Mouse (Mus musculus): ENCODE data around the gene Jag2. TPM values are rescaled to one million over a fixed set of nuclear protein-coding genes. Genes with fewer than 3 reads are reported as not detected.

Gene Jag2
- total and polyA plus RNA-seq, 3 experiments: 25.4 to 35.5 (median 27.4) TPM

- no peak for TF ChIP-seq EP300 (IDR thresholded peaks at IDR 0.05; ENCODE audit: insufficient read depth, low read depth, low read length)
- 52% methylated on average over 12 of the region's 12 CpGs for WGBS
- peak overlapping the region; percentile 85 for H3K27ac ChIP-seq
Measured at GRCm38 (mm10) chr12:112898351-112898750, 31.2 kb downstream of the Jag2 start.

GRCm38 (mm10) chr12:112897522-112898212 lies 31.9 kb downstream of the Jag2 start:
- Histone ChIP-seq H3K4me3 (peak overlapping the region; percentile 22; the same call in 1 of the 2 replicates), H3K9ac (ENCODE audit: low read depth, low read length) (no peak overlapping the region), H3K27me3 (ENCODE audit: control insufficient read depth, insufficient read depth, low read length) (no peaks in the 10 kb centered on the region), H3K27ac (peak overlapping the region; percentile 85), H3K79me2 (replicated peaks; ENCODE audit: control insufficient read depth, insufficient read depth, low read length) (no peaks in the 10 kb centered on the region), H3K36me3 (ENCODE audit: control insufficient read depth, insufficient read depth, low read length) (no peaks in the 10 kb centered on the region), H3K4me1 (ENCODE audit: control insufficient read depth, insufficient read depth, low read length) (peaks cover 14% of the 10 kb centered on the region)
- TF ChIP-seq CTCF (IDR thresholded peaks at IDR 0.05) (no peak), POLR2A (IDR thresholded peaks at IDR 0.05; ENCODE audit: insufficient read depth, low read depth, low read length) (peak; percentile 56; the same call in 1 of the 2 replicates), EP300 (IDR thresholded peaks at IDR 0.05; ENCODE audit: insufficient read depth, low read depth, low read length) (peak; percentile 62; the same call in 1 of the 2 replicates)
- intact Hi-C loops (cut with DNase I): no loop called here
- peak; percentile 70 to 76 for DNase-seq
- 23% methylated on average over 16 of the region's 16 CpGs for WGBS

More at GRCm38 (mm10) chr12:112898351-112898750, 31.2 kb downstream of the Jag2 start:
- H3K9ac ChIP-seq (ENCODE audit: low read depth, low read length): no peak overlapping the region
- H3K4me1 ChIP-seq (ENCODE audit: control insufficient read depth, insufficient read depth, low read length): peaks cover 14% of the 10 kb centered on the region
- intact Hi-C loops (cut with DNase I): no loop called here
- H3K27me3 ChIP-seq (ENCODE audit: control insufficient read depth, insufficient read depth, low read length): no peaks in the 10 kb centered on the region
- no peak for DNase-seq
- no peak overlapping the region for H3K4me3 ChIP-seq
- no peaks in the 10 kb centered on the region for H3K79me2 ChIP-seq (replicated peaks; ENCODE audit: control insufficient read depth, insufficient read depth, low read length)
- no peaks in the 10 kb centered on the region for H3K36me3 ChIP-seq (ENCODE audit: control insufficient read depth, insufficient read depth, low read length)

GRCm38 (mm10) chr12:112894969-112895368 lies 34.6 kb downstream of the Jag2 start:
- H3K27me3 ChIP-seq (ENCODE audit: control insufficient read depth, insufficient read depth, low read length): no peaks in the 10 kb centered on the region
- no peak for DNase-seq
- H3K36me3 ChIP-seq (ENCODE audit: control insufficient read depth, insufficient read depth, low read length): no peaks in the 10 kb centered on the region
- 27% methylated on average over 4 of the region's 4 CpGs for WGBS
- intact Hi-C loops (cut with DNase I): loop anchor here (1.0 to 2.0 kb wide), 2 partner anchors 18 to 22 kb away; no protein-coding TSS in a partner anchor
- TF ChIP-seq EP300 (IDR thresholded peaks at IDR 0.05; ENCODE audit: insufficient read depth, low read depth, low read length): 0 out of 2 replicates have a peak, but pooled peaks have one; percentile 55
- TF ChIP-seq CTCF (IDR thresholded peaks at IDR 0.05): no peak
- peak; percentile 68 for TF ChIP-seq POLR2A (IDR thresholded peaks at IDR 0.05; ENCODE audit: insufficient read depth, low read depth, low read length)
- no peaks in the 10 kb centered on the region for H3K79me2 ChIP-seq (replicated peaks; ENCODE audit: control insufficient read depth, insufficient read depth, low read length)
- H3K27ac ChIP-seq: peak overlapping the region; percentile 82
- H3K4me3 ChIP-seq: no peak overlapping the region
- peaks cover 14% of the 10 kb centered on the region for H3K4me1 ChIP-seq (ENCODE audit: control insufficient read depth, insufficient read depth, low read length)
- no peak overlapping the region for H3K9ac ChIP-seq (ENCODE audit: low read depth, low read length)

- H3K4me1 ChIP-seq (ENCODE audit: control insufficient read depth, insufficient read depth, low read length): peaks cover 14% of the 10 kb centered on the region
- H3K27me3 ChIP-seq (ENCODE audit: control insufficient read depth, insufficient read depth, low read length): no peaks in the 10 kb centered on the region
- H3K4me3 ChIP-seq: no peak overlapping the region
- intact Hi-C loops (cut with DNase I): loop anchor here (1.0 to 2.0 kb wide), 2 partner anchors 17 to 22 kb away; no protein-coding TSS in a partner anchor
- no peak for DNase-seq
- TF ChIP-seq EP300 (IDR thresholded peaks at IDR 0.05; ENCODE audit: insufficient read depth, low read depth, low read length): no peak
- TF ChIP-seq POLR2A (IDR thresholded peaks at IDR 0.05; ENCODE audit: insufficient read depth, low read depth, low read length): no peak
- TF ChIP-seq CTCF (IDR thresholded peaks at IDR 0.05): no peak
- WGBS: 58% methylated on average over 11 of the region's 11 CpGs
- H3K36me3 ChIP-seq (ENCODE audit: control insufficient read depth, insufficient read depth, low read length): no peaks in the 10 kb centered on the region
- H3K9ac ChIP-seq (ENCODE audit: low read depth, low read length): no peak overlapping the region
- no peaks in the 10 kb centered on the region for H3K79me2 ChIP-seq (replicated peaks; ENCODE audit: control insufficient read depth, insufficient read depth, low read length)
- peak overlapping the region; percentile 82 for H3K27ac ChIP-seq
Measured at GRCm38 (mm10) chr12:112894303-112894884, 35.2 kb downstream of the Jag2 start.

GRCm38 (mm10) chr12:112885465-112885864 lies 44.1 kb downstream of the Jag2 start:
- WGBS: 67% methylated on average over 7 of the region's 7 CpGs

More at GRCm38 (mm10) chr12:112885465-112885864, 44.1 kb downstream of the Jag2 start:
- no peaks in the 10 kb centered on the region for H3K27me3 ChIP-seq (ENCODE audit: control insufficient read depth, insufficient read depth, low read length)
- no peak for DNase-seq
- H3K79me2 ChIP-seq (replicated peaks; ENCODE audit: control insufficient read depth, insufficient read depth, low read length): no peaks in the 10 kb centered on the region
- H3K27ac ChIP-seq: no peak overlapping the region
- TF ChIP-seq EP300 (IDR thresholded peaks at IDR 0.05; ENCODE audit: insufficient read depth, low read depth, low read length): no peak
- TF ChIP-seq CTCF (IDR thresholded peaks at IDR 0.05): no peak
- no peak for TF ChIP-seq POLR2A (IDR thresholded peaks at IDR 0.05; ENCODE audit: insufficient read depth, low read depth, low read length)
- H3K4me1 ChIP-seq (ENCODE audit: control insufficient read depth, insufficient read depth, low read length): peaks cover 3% of the 10 kb centered on the region
- no peak overlapping the region for H3K9ac ChIP-seq (ENCODE audit: low read depth, low read length)
- H3K36me3 ChIP-seq (ENCODE audit: control insufficient read depth, insufficient read depth, low read length): no peaks in the 10 kb centered on the region
- H3K4me3 ChIP-seq: no peak overlapping the region
- intact Hi-C loops (cut with DNase I): no loop called here

Data from heart, adult 2 months (tissue).